Mouse (Mus musculus) E14TG2a.4 (cell line): ENCODE data around the gene Csrp2.

Experiments used
- CTCF ChIP-seq: conservative IDR thresholded peaks from 2 replicates; pipeline ENCODE4 v1.5.1; 2014; ENCODE audit warnings: low read length
- NANOG ChIP-seq: IDR thresholded peaks from 2 replicates; pipeline ENCODE4 v1.6.1; 2014; ENCODE audit warnings: borderline replicate concordance, low read length, mixed read lengths
- POU5F1 ChIP-seq: IDR thresholded peaks from 2 replicates; pipeline ENCODE4 v1.6.1; 2014; ENCODE audit warnings: low read length, borderline replicate concordance

GRCm38 (mm10) chr10:110931161-110931912, 11.7 kb downstream of the Csrp2 start:
- TF ChIP-seq CTCF (no peak), NANOG (peak; percentile 38; the same call in 1 of the 2 replicates), POU5F1 (no peak)
